Mouse (Mus musculus) stomach, embryonic 15.5 days (tissue): Measurements from ENCODE around the gene Tpsb2. TPM values are rescaled to one million over a fixed set of nuclear protein-coding genes. Genes with fewer than 3 reads are reported as not detected.

Experiments used
- ATAC-seq: fragments of 200-750 bp; cut with Nextera tagmentation; 2 replicates; pipeline ENCODE4 v1.8.0; 2017; ENCODE audit warnings: low read depth, moderate number of reproducible peaks, moderate TSS enrichment; ENCODE audit not compliant: insufficient read depth, low FRiP score
- H3K27ac ChIP-seq: fragments of 300-500 bp; sonication (generic); 2 replicates; pipeline ENCODE4 v1.5.1; 2015; ENCODE audit warnings: mild to moderate bottlenecking, inconsistent platforms
- H3K27me3 ChIP-seq: fragments of 300-500 bp; sonication (generic); replicated peaks from 2 replicates; pipeline ENCODE4 v1.6.1; 2015; ENCODE audit warnings: inconsistent platforms
- H3K36me3 ChIP-seq: fragments of 300-500 bp; sonication (generic); 2 replicates; pipeline ENCODE4 v1.6.1; 2015; ENCODE audit warnings: inconsistent platforms
- H3K4me1 ChIP-seq: fragments of 300-500 bp; sonication (generic); 2 replicates; pipeline ENCODE4 v1.6.1; 2015; ENCODE audit warnings: inconsistent platforms
- H3K4me2 ChIP-seq: fragments of 300-500 bp; sonication (generic); 2 replicates; pipeline ENCODE4 v1.6.1; 2015; ENCODE audit warnings: mild to moderate bottlenecking, inconsistent platforms
- H3K4me3 ChIP-seq: fragments of 300-500 bp; sonication (generic); replicated peaks from 2 replicates; pipeline ENCODE4 v1.5.1; 2015; ENCODE audit warnings: inconsistent platforms
- H3K9ac ChIP-seq: fragments of 300-500 bp; sonication (generic); 2 replicates; pipeline ENCODE4 v1.6.1; 2015; ENCODE audit warnings: inconsistent platforms
- H3K9me3 ChIP-seq: fragments of 300-500 bp; sonication (generic); 2 replicates; pipeline ENCODE4 v1.6.1; 2016; ENCODE audit warnings: inconsistent platforms
- WGBS: fragments of 180-500 bp; shearing (Covaris S2); methylation state at CpG from one replicate; pipeline ENCODE4 v1.1.7; 2015; 5-methylcytosine and 5-hydroxymethylcytosine counted together
- polyA plus RNA-seq: library from polyadenylated mRNA; unstranded; fragments of >200 nt; fragmentation: Nextera tagmentation; extraction: Ambion mirVana; gene quantifications from 2 replicates; pipeline ENCODE4 v1.2.1, GENCODE M21; 2015

The Tpsb2 gene
- polyA plus RNA-seq, 1 experiment from 2014 or later, result 14.3 TPM

GRCm38 (mm10) chr17:25408302-25408999 lies 42.3 kb downstream of the Tpsb2 start:
- peaks cover 47% of the 10 kb centered on the region for H3K4me1 ChIP-seq
- no peak overlapping the region for H3K9ac ChIP-seq
- 82% methylated on average over 7 of the region's 7 CpGs for WGBS
- ATAC-seq, result no peak
- H3K36me3 ChIP-seq, result no peaks in the 10 kb centered on the region
- no peaks in the 10 kb centered on the region for H3K27me3 ChIP-seq
- no peaks in the 10 kb centered on the region for H3K9me3 ChIP-seq
- no peak overlapping the region for H3K27ac ChIP-seq
- H3K4me3 ChIP-seq, result no peak overlapping the region
- H3K4me2 ChIP-seq, result no peak overlapping the region

GRCm38 (mm10) chr17:25409621-25410020 lies 43.5 kb downstream of the Tpsb2 start:
- peaks cover 51% of the 10 kb centered on the region for H3K4me1 ChIP-seq

GRCm38 (mm10) chr17:25410180-25410579 lies 44.1 kb downstream of the Tpsb2 start:
- no peak overlapping the region for H3K4me2 ChIP-seq
- no peaks in the 10 kb centered on the region for H3K36me3 ChIP-seq
- 64% methylated on average over 6 of the region's 6 CpGs for WGBS
- no peak for ATAC-seq
- H3K4me1 ChIP-seq, result peaks cover 51% of the 10 kb centered on the region
- H3K9me3 ChIP-seq, result no peaks in the 10 kb centered on the region
- no peak overlapping the region for H3K27ac ChIP-seq
- H3K9ac ChIP-seq, result no peak overlapping the region
- no peaks in the 10 kb centered on the region for H3K27me3 ChIP-seq
- no peak overlapping the region for H3K4me3 ChIP-seq

More at GRCm38 (mm10) chr17:25409621-25410020, 43.5 kb downstream of the Tpsb2 start:
- no peaks in the 10 kb centered on the region for H3K9me3 ChIP-seq
- H3K4me3 ChIP-seq, result no peak overlapping the region
- no peak overlapping the region for H3K9ac ChIP-seq
- no peak overlapping the region for H3K4me2 ChIP-seq
- ATAC-seq, result no peak
- H3K27me3 ChIP-seq, result no peaks in the 10 kb centered on the region
- 68% methylated on average over 7 of the region's 7 CpGs for whole genome bisulfite sequencing
- H3K27ac ChIP-seq, result no peak overlapping the region
- H3K36me3 ChIP-seq, result no peaks in the 10 kb centered on the region

GRCm38 (mm10) chr17:25410786-25411185 lies 44.7 kb downstream of the Tpsb2 start:
- H3K36me3 ChIP-seq, result no peaks in the 10 kb centered on the region
- H3K9me3 ChIP-seq, result no peaks in the 10 kb centered on the region
- no peak overlapping the region for H3K4me2 ChIP-seq
- no peak overlapping the region for H3K4me3 ChIP-seq
- peaks cover 51% of the 10 kb centered on the region for H3K4me1 ChIP-seq
- ATAC-seq, result no peak
- 41% methylated on average over 7 of the region's 7 CpGs for WGBS
- no peak overlapping the region for H3K9ac ChIP-seq
- no peak overlapping the region; the same call in 1 of the 2 replicates for H3K27ac ChIP-seq
- H3K27me3 ChIP-seq, result no peaks in the 10 kb centered on the region

- Histone ChIP-seq H3K4me2 (no peak overlapping the region), H3K4me3 (no peak overlapping the region), H3K9ac (no peak overlapping the region), H3K4me1 (peaks cover 51% of the 10 kb centered on the region), H3K36me3 (no peaks in the 10 kb centered on the region), H3K9me3 (no peaks in the 10 kb centered on the region), H3K27me3 (no peaks in the 10 kb centered on the region), H3K27ac (no peak overlapping the region)
- WGBS, result 55% methylated on average over 4 of the region's 4 CpGs
- no peak for ATAC-seq
These were observed 45.1 kb downstream of the Tpsb2 start for GRCm38 (mm10) chr17:25411251-25411650.

GRCm38 (mm10) chr17:25414209-25414608 lies 48.1 kb downstream of the Tpsb2 start:
- Histone ChIP-seq H3K4me3 (no peak overlapping the region), H3K27ac (no peak overlapping the region), H3K9me3 (no peaks in the 10 kb centered on the region), H3K36me3 (no peaks in the 10 kb centered on the region), H3K4me1 (peaks cover 54% of the 10 kb centered on the region), H3K4me2 (no peak overlapping the region), H3K27me3 (no peaks in the 10 kb centered on the region), H3K9ac (no peak overlapping the region)
- 55% methylated on average over 4 of the region's 4 CpGs for WGBS
- ATAC-seq, result no peak

- H3K4me1 ChIP-seq, result peaks cover 48% of the 10 kb centered on the region
- no peak for ATAC-seq
- H3K9ac ChIP-seq, result no peak overlapping the region
- no peaks in the 10 kb centered on the region for H3K27me3 ChIP-seq
- 37% methylated on average over 3 of the region's 3 CpGs for WGBS
- H3K9me3 ChIP-seq, result no peaks in the 10 kb centered on the region
- 0 out of 2 replicates have a peak overlapping the region, but pooled peaks have one; percentile 6 for H3K4me2 ChIP-seq
- peak overlapping the region; percentile 36; the same call in 1 of the 2 replicates for H3K27ac ChIP-seq
- no peak overlapping the region for H3K4me3 ChIP-seq
- no peaks in the 10 kb centered on the region for H3K36me3 ChIP-seq
These were observed 48.8 kb downstream of the Tpsb2 start for GRCm38 (mm10) chr17:25414917-25415316.

- H3K9ac ChIP-seq, result no peak overlapping the region
- 12% methylated on average over 5 of the region's 6 CpGs for WGBS
- no peak overlapping the region for H3K4me3 ChIP-seq
- peak overlapping the region; percentile 8; the same call in 1 of the 2 replicates for H3K4me2 ChIP-seq
- no peaks in the 10 kb centered on the region for H3K27me3 ChIP-seq
- no peaks in the 10 kb centered on the region for H3K9me3 ChIP-seq
- H3K27ac ChIP-seq, result peak overlapping the region; percentile 36; the same call in 1 of the 2 replicates
- H3K4me1 ChIP-seq, result peaks cover 46% of the 10 kb centered on the region
- peak; percentile 37; the same call in 1 of the 2 replicates for ATAC-seq
- no peaks in the 10 kb centered on the region for H3K36me3 ChIP-seq
These were observed 49.4 kb downstream of the Tpsb2 start for GRCm38 (mm10) chr17:25415421-25415913.

- Histone ChIP-seq H3K9me3 (no peaks in the 10 kb centered on the region), H3K4me3 (no peak overlapping the region), H3K27ac (peak overlapping the region; percentile 36), H3K36me3 (no peaks in the 10 kb centered on the region), H3K27me3 (no peaks in the 10 kb centered on the region), H3K4me2 (peak overlapping the region; percentile 8; the same call in 1 of the 2 replicates), H3K4me1 (peaks cover 43% of the 10 kb centered on the region), H3K9ac (no peak overlapping the region)
- WGBS, result 23% methylated on average over 3 of the region's 3 CpGs
- peak; percentile 20; the same call in 1 of the 2 replicates for ATAC-seq
These were observed 50.1 kb downstream of the Tpsb2 start for GRCm38 (mm10) chr17:25416219-25416618.

- no peak overlapping the region for H3K4me2 ChIP-seq
- no peak for ATAC-seq
- H3K27me3 ChIP-seq, result no peaks in the 10 kb centered on the region
- H3K9me3 ChIP-seq, result no peaks in the 10 kb centered on the region
- H3K9ac ChIP-seq, result no peak overlapping the region
- H3K36me3 ChIP-seq, result no peaks in the 10 kb centered on the region
- H3K4me1 ChIP-seq, result peaks cover 40% of the 10 kb centered on the region
- no peak overlapping the region for H3K27ac ChIP-seq
- no peak overlapping the region for H3K4me3 ChIP-seq
- 67% methylated on average over 6 of the region's 6 CpGs for WGBS
These were observed 51.9 kb downstream of the Tpsb2 start for GRCm38 (mm10) chr17:25417990-25418389.
